Mouse (Mus musculus) lung, postnatal 4 days (tissue): ENCODE measurements around the gene Tmem233.

Source experiments
- DNase-seq, 2 experiments: peaks; one replicate each; pipeline ENCODE4 v3.0.0; 2021

Tmem233 gene

DNA sequence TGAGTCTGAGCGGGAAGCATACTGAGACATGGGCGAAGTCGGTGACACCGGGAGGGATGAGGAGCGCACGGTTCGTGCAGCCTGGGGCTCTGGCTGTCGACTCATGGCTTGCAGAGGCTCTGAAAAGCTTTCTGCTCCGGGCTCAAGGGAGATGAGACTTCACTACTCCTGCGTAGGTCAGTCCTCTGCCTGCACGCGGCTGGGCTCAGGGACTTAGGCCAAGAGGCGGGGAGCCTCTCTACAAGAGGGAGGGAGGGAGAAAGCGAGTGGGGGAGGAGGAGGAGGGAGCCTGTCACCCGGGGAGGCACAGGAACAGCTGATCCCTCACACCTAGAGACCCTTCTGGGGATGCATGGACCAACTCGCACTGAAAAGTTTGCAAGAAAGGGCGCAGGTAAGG is at the start of gene Tmem233:
Gene Tmem233, minus strand, starts transcription at position 164 of the 400 bp plus-strand sequence.
- peak; percentile 13 to 50 for DNase-seq

DNA sequence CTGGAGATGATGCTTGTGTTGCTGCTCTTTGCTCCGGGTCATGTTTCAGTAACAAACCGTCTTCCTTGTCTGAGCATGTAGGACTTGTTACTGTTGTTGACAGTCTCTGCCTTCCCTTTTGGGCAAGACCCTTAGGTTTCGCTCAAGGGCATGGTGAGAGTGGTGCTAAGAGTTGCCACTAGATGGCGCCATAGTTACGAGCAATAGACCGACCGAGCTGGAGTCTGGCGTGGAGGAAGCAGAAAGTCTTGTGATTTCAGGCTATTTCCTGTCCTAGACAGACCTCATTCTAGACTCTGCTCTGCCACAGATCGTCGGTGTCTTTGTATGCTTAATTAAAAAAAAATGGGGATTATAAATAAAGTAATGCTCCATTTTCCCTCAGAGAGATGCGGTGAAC is 40.3 kb upstream of the Tmem233 start:
- DNase-seq = peak; percentile 73 to 80

- peak; percentile 39 to 42 for DNase-seq
Measured at GRCm38 (mm10) chr5:116116567-116116966, 33.5 kb upstream of the Tmem233 start.

GRCm38 (mm10) chr5:116116110-116116509 is 33.1 kb upstream of the Tmem233 start:
- peak in 1 of 2 experiments; percentile 36 for DNase-seq

DNA sequence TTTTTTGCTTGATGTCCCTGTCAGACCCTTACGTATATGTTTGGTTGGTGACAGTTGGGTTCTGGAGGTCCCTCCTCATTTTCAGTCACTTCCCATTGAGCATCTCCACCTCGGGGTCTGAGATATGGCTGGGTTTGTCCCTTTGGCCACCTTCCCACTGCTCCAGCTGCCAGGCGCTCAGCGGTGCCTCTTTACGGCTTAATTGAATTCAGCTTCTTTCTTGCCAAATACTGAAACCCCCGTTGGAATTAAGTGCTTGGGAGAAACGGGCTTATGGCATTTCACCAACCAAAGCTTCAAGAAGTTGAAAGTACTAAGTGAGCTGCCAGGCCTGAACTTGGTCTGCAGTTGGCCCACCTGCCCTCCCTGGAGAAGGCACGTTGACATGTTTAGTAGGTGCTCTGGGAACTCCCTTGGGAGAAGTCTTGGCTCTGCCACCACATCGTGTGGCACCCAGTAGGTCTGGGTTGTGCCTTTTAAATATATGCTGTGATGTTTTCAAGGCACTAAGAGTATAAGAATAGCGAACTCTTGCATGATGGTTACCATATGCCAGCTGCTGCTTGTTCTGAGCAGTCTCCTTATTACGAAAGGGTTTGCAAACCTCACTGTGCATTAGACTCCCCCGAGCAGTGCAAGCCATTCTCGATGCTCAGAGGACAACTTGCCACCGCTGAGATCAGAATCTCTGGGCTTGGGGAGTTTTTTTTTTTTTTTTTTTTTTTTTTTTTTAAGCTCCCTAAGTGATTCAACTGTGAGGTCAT is 32.2 kb upstream of the Tmem233 start:
- peak; percentile 28 to 81 for DNase-seq

- no peak for DNase-seq
Measured at GRCm38 (mm10) chr5:116108651-116109050, 25.6 kb upstream of the Tmem233 start.

GRCm38 (mm10) chr5:116084231-116084630 is 1.2 kb upstream of the Tmem233 start:
- DNase-seq = no peak

GRCm38 (mm10) chr5:116082241-116082900 is 673 bp downstream of the Tmem233 start:
- DNase-seq = no peak

DNA sequence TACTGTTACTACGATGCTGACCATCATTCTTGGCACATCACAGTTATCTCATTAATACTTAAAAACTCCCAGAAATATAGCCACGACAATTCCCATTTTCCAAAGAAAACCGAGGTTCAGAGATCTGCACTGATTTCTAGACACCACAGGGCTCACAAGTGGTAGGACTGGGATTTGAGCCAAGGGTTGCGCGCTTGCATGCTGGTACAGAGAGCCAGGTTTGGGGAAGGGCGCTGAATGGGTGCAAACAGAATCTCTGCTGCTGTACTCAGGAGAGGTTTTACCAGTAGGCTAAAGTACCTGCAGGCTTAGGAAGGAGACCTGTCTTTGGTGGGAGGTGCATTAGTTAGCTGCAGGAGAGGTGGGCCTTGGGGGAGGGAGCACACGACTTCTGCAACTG is 1.4 kb downstream of the Tmem233 start:
- no peak for DNase-seq

DNA sequence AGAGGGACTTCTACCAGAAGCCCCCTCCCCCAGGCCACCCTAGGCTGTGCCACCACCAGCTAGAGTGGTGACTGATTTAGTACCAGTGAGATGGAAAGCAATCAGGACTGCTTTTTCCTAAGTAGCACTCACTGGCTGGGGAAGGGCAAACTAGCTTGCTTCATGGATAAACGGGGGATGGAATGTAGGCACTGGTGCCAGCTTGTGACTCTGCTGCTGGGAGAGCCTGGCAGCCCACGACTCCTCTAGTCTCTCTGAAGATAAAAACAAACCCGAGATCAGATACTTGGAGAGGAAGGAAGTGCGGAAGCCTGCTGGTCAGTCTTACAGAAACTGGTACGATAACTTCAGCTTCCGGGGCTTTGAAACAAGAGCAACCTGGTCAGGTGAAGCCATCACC is 2.3 kb downstream of the Tmem233 start:
- no peak for DNase-seq

DNA sequence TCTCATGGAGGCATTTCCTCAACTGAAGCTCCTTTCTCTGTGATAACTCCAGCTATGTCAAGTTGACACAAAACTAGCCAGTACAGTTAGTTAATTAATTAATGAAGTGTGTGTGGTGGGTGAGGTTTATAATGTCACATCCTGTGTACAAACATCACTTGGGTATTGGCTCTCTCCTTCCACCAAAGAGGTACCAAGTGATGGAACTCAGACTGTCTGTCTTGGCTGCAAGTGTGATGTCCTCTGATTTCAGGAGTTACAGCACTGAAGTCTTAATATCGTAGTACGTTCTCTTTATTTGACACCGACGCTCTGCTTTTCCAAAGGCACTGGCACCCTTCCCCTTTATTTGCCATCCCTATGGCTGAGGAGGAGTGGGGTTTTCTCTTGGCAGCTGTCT is 13.4 kb downstream of the Tmem233 start:
- DNase-seq = peak in 1 of 2 experiments; percentile 29

- no peak for DNase-seq
Measured at GRCm38 (mm10) chr5:116052826-116053225, 30.2 kb downstream of the Tmem233 start.

GRCm38 (mm10) chr5:116052171-116052570 is 30.9 kb downstream of the Tmem233 start:
- no peak for DNase-seq

DNA sequence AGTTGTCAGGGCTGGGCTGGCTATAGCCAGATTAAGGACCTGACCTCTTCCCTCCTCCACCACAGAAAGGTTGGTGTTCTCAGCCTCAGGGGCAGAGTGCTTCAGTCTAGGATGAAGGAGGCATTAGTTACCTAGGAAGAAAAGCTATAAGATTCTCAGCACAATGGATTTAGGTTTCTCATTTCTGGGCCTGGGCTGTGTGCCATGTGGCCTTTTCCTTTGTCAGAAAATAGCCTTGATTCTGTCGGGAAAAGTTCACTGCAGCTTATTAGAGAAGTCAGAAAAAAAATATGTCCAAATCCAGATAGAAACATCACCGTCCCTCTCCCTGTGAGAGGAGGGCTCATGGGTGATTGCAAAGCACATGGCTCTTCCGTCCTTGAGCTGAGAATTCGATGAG is 33.2 kb downstream of the Tmem233 start:
- no peak for DNase-seq

- DNase-seq = no peak
Measured at GRCm38 (mm10) chr5:116048321-116048720, 34.7 kb downstream of the Tmem233 start.

DNA sequence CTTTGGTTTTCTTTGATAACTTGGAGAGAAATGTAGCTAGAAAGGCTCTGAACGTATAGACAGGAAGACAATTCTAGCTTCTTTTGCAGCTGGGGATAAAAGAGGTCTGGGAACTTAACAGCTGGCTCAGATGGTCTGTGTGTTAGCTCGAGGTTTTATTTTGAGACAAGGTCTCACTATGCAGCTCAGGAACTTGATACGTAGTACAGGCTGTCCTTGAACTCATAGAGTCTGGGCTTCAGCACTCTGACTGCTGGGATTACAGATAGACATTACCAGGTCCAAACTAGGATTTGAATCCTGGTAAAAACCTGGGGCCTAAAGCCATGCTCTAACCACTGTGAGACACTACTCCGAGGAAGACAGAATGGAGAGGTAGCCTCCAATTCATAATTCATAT is 36.8 kb downstream of the Tmem233 start:
- no peak for DNase-seq

GRCm38 (mm10) chr5:116045581-116045980 is 37.5 kb downstream of the Tmem233 start:
- DNase-seq = no peak

GRCm38 (mm10) chr5:116042241-116042640 is 40.8 kb downstream of the Tmem233 start:
- DNase-seq = no peak

- no peak for DNase-seq
Measured at GRCm38 (mm10) chr5:116039706-116040105, 43.3 kb downstream of the Tmem233 start.

DNA sequence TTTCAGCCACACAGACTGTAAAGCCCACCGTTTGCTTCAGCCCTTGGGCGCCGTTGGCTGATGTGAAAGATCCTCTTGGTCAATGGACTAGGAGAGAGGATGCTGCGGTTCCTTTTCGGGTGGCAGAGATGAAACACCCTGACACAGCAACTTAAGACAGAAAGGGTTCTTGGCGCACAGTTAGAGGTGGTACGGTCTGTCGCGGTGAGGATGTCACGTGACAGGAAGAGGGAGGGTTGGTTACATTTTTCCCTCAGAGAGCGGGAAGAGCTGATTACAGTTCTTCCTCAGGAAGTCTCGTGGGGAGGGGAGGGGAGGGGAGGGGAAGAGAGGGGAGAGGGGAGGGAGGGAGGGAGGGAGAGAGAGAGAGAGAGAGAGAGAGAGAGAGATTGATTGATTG is 45.3 kb downstream of the Tmem233 start:
- no peak for DNase-seq

DNA sequence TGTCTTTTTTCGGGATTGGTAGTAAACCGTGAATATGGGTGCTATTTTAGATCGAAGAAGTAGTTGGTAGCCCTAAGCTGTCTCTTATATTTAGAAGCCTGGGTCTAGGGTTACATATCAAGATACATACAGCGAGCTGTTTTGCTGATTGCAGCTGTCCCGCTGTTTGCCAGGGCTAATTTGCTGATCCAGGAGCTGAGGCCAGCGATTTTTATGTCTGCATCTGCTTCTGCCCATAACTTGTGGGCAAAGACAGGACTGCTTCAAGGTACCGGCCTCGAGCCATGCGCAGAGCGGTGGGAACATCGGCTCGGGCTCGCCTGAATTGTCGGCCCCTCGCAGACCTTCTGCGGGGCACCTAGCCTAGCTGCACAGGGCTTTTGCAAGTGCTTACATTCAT is 46.6 kb downstream of the Tmem233 start:
- DNase-seq = no peak

DNA sequence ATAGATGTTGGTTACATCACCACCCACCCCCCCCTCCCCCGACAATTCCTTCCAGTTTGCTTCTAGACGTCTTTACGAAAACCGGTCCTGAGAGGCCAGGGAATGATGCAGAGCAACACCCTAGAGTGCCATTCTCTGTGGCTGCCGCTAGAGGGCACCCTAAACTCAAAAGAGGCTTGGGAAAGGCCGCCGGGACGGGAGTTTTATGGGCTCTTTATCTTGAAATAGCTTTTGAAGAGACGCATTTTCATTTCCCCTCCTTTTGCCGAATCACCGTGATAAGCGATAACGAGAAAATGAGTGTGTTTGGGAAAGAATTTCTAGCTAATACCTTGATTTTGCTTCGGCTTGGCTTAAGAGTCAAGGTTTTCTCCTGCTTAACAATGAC is 51.9 kb downstream of the Tmem233 start:
- DNase-seq = peak; percentile 63 to 80

- no peak for DNase-seq
Measured at GRCm38 (mm10) chr5:116030566-116031189, 52.4 kb downstream of the Tmem233 start.

GRCm38 (mm10) chr5:116029071-116029470 is 54.0 kb downstream of the Tmem233 start:
- DNase-seq = no peak
